Mouse (Mus musculus) E14TG2a.4 (cell line): ENCODE data around the gene Shank3.

Experiments
- H3K27me3 ChIP-seq: 2 replicates; pipeline ENCODE4 v1.6.1; 2014; ENCODE audit warnings: low read length, control low read depth; ENCODE audit not compliant: insufficient read depth
- H3K36me3 ChIP-seq: 2 replicates; pipeline ENCODE4 v1.6.1; 2014; ENCODE audit warnings: low read length, control low read depth; ENCODE audit not compliant: insufficient read depth
- H3K4me1 ChIP-seq: replicated peaks from 2 replicates; pipeline ENCODE4 v1.6.1; 2014; ENCODE audit warnings: low read depth, low read length, control low read depth
- H3K4me3 ChIP-seq: replicated peaks from 2 replicates; pipeline ENCODE4 v1.5.1; 2014; ENCODE audit warnings: mild to moderate bottlenecking, low read length
- H3K9me3 ChIP-seq: 2 replicates; pipeline ENCODE4 v1.6.1; 2014; ENCODE audit warnings: low read length, control low read depth
- CTCF ChIP-seq: conservative IDR thresholded peaks from 2 replicates; pipeline ENCODE4 v1.5.1; 2014; ENCODE audit warnings: low read length
- NANOG ChIP-seq: IDR thresholded peaks from 2 replicates; pipeline ENCODE4 v1.6.1; 2014; ENCODE audit warnings: borderline replicate concordance, low read length, mixed read lengths
- POU5F1 ChIP-seq: IDR thresholded peaks from 2 replicates; pipeline ENCODE4 v1.6.1; 2014; ENCODE audit warnings: low read length, borderline replicate concordance

The Shank3 gene

GRCm38 (mm10) chr15:89605822-89606570 is 106.6 kb downstream of the Shank3 start:
- H3K9me3 ChIP-seq = peaks cover 8% of the 10 kb centered on the region
- no peaks in the 10 kb centered on the region for H3K36me3 ChIP-seq
- no peak overlapping the region for H3K4me3 ChIP-seq
- no peaks in the 10 kb centered on the region for H3K27me3 ChIP-seq
- H3K4me1 ChIP-seq = peaks cover 20% of the 10 kb centered on the region
- TF ChIP-seq POU5F1 (no peak), CTCF (peak; percentile 37), NANOG (no peak)

- H3K27me3 ChIP-seq = no peaks in the 10 kb centered on the region
- no peaks in the 10 kb centered on the region for H3K36me3 ChIP-seq
- TF ChIP-seq NANOG (no peak), POU5F1 (no peak), CTCF (no peak)
- 0 out of 2 replicates have a peak overlapping the region, but pooled peaks have one; percentile 17 for H3K4me3 ChIP-seq
- peaks cover 15% of the 10 kb centered on the region for H3K9me3 ChIP-seq
- peaks cover 20% of the 10 kb centered on the region for H3K4me1 ChIP-seq
Observed at GRCm38 (mm10) chr15:89607480-89607879, 108.1 kb downstream of the Shank3 start.

- Histone ChIP-seq H3K27me3 (no peaks in the 10 kb centered on the region), H3K9me3 (peaks cover 15% of the 10 kb centered on the region), H3K4me3 (0 out of 2 replicates have a peak overlapping the region, but pooled peaks have one; percentile 17), H3K36me3 (no peaks in the 10 kb centered on the region), H3K4me1 (peaks cover 20% of the 10 kb centered on the region)
- TF ChIP-seq NANOG (no peak), POU5F1 (no peak), CTCF (no peak)
Observed at GRCm38 (mm10) chr15:89607888-89608287, 108.5 kb downstream of the Shank3 start.
